Comparison of ENCODE assay signal across 18 mouse cellular contexts in genomic region chr8:90669396-90669795, GRCm38 (mm10).
DNase-seq lines count a peak whose midpoint lies in the region; ATAC-seq and TF ChIP-seq lines count a peak whose summit lies in the region.
"Had no signal": no experiment of that assay in that cellular context is flagged by ENCODE, and none has a peak within 500 bp of the region (broad histone marks: within the 10 kb centered on the region; RNA-seq: fewer than 3 reads in every experiment).

No protein-coding gene starts in this region.

- H3K4me1 ChIP-seq in neural tube, embryonic 11.5 days (ENCODE audit: control insufficient read depth, insufficient read depth, low read length) = no peaks in the 10 kb centered on the region
- no peaks in the 10 kb centered on the region for H3K4me1 ChIP-seq in heart, adult 2 months (ENCODE audit: control insufficient read depth, insufficient read depth, low read length)
- H3K4me1 ChIP-seq in stomach, postnatal 0 days (replicated peaks; ENCODE audit: control insufficient read depth, insufficient read depth) = no peaks in the 10 kb centered on the region

- TF ChIP-seq CTCF in brain, embryonic 14.5 days (IDR thresholded peaks at IDR 0.05; ENCODE audit: borderline replicate concordance, extremely low read depth, insufficient read depth, insufficient read length) = no peak
- TF ChIP-seq CTCF in heart, adult 2 months (IDR thresholded peaks at IDR 0.05) = no peak
- no peak for TF ChIP-seq CTCF in stomach, postnatal 0 days (IDR thresholded peaks at IDR 0.05; ENCODE audit: low read depth)

- WGBS in neural tube, embryonic 11.5 days = 17% methylated on average over 9 of the region's 9 CpGs
- 80% methylated on average over 9 of the region's 9 CpGs for WGBS in heart, adult 2 months
- 53% methylated on average over 9 of the region's 9 CpGs for WGBS in stomach, postnatal 0 days

- no peaks in the 10 kb centered on the region for H3K27me3 ChIP-seq in neural tube, embryonic 11.5 days (ENCODE audit: control insufficient read depth, insufficient read depth, low read length)
- no peaks in the 10 kb centered on the region for H3K27me3 ChIP-seq in heart, adult 2 months (ENCODE audit: control insufficient read depth, insufficient read depth, low read length)
- H3K27me3 ChIP-seq in stomach, postnatal 0 days (ENCODE audit: control insufficient read depth, insufficient read depth, low read length) = no peaks in the 10 kb centered on the region

- H3K79me2 ChIP-seq in heart, adult 2 months (replicated peaks; ENCODE audit: control insufficient read depth, insufficient read depth, low read length) = no peaks in the 10 kb centered on the region

- no peaks in the 10 kb centered on the region for H3K36me3 ChIP-seq in neural tube, embryonic 11.5 days (ENCODE audit: control insufficient read depth, insufficient read depth, low read length)
- H3K36me3 ChIP-seq in heart, adult 2 months (ENCODE audit: control insufficient read depth, insufficient read depth, low read length) = no peaks in the 10 kb centered on the region
- no peaks in the 10 kb centered on the region for H3K36me3 ChIP-seq in stomach, postnatal 0 days (ENCODE audit: control insufficient read depth, insufficient read depth, low read length)
- H3K36me3 ChIP-seq: G1E had no signal

- peaks cover 3% of the 10 kb centered on the region; the same call in 1 of the 2 replicates for H3K9me3 ChIP-seq in neural tube, embryonic 11.5 days (ENCODE audit: control insufficient read depth, low read length)
- H3K9me3 ChIP-seq in stomach, postnatal 0 days (ENCODE audit: control insufficient read depth, low read length) = no peaks in the 10 kb centered on the region

- H3K9ac ChIP-seq in neural tube, embryonic 11.5 days (ENCODE audit: low read length) = no peak overlapping the region
- no peak overlapping the region for H3K9ac ChIP-seq in heart, adult 2 months (ENCODE audit: low read depth, low read length)
- no peak overlapping the region for H3K9ac ChIP-seq in stomach, postnatal 0 days (ENCODE audit: low read length)

- peak; percentile 81 for ATAC-seq in neural tube, embryonic 11.5 days (ENCODE audit: insufficient read depth, low FRiP score, low TSS enrichment)
- no peak for ATAC-seq in stomach, postnatal 0 days (ENCODE audit: low FRiP score, low TSS enrichment)
- ATAC-seq: intestine, postnatal 0 days had no signal

- TF ChIP-seq EP300 in heart, adult 2 months (IDR thresholded peaks at IDR 0.05; ENCODE audit: insufficient read depth, low read depth, low read length) = no peak
- TF ChIP-seq EP300 in stomach, postnatal 0 days (optimal IDR thresholded peaks at IDR 0.05) = no peak

- DNase-seq in brain, embryonic 14.5 days (ENCODE audit: low read depth) = peak; percentile 61
- peak; percentile 66 for DNase-seq in embryo, embryonic 10.5 days (ENCODE audit: low spot score)
- DNase-seq in mesoderm, embryonic 11.5 days (ENCODE audit: low read depth, low spot score) = peak; percentile 67
- peak; percentile 45 for DNase-seq in neural tube, embryonic 11.5 days (ENCODE audit: low spot score)
- no peak for DNase-seq in heart, adult 2 months
- no peak for DNase-seq in lung, postnatal 14 days
- no peak for DNase-seq in stomach, postnatal 0 days (ENCODE audit: low spot score)
- no peak for DNase-seq in thymus, postnatal 10 days (ENCODE audit: low spot score in 2 of 2)
- DNase-seq: adrenal gland, postnatal 36 days; cerebellum, adult 9-10 months; gastrocnemius, adult 2 months; kidney, postnatal 14 days; lung, adult 18-20 months; right cerebral cortex, postnatal 25 days; thymus, postnatal 36 days had no signal

- no peak for TF ChIP-seq POLR2A in brain, embryonic 14.5 days (IDR thresholded peaks at IDR 0.05; ENCODE audit: borderline replicate concordance, extremely low read depth, insufficient read depth, insufficient read length, poor library complexity, severe bottlenecking)
- no peak for TF ChIP-seq POLR2A in heart, adult 2 months (IDR thresholded peaks at IDR 0.05; ENCODE audit: insufficient read depth, low read depth, low read length)

- no peak overlapping the region for H3K4me3 ChIP-seq in neural tube, embryonic 11.5 days (ENCODE audit: low read depth, low read length)
- no peak overlapping the region for H3K4me3 ChIP-seq in heart, adult 2 months
- no peak overlapping the region for H3K4me3 ChIP-seq in stomach, postnatal 0 days (ENCODE audit: low read depth, low read length)
- H3K4me3 ChIP-seq: gastrocnemius, adult 2 months had no signal

- peak overlapping the region; percentile 69; the same call in 1 of the 2 replicates for H3K27ac ChIP-seq in neural tube, embryonic 11.5 days (ENCODE audit: low read depth, low read length)
- no peak overlapping the region for H3K27ac ChIP-seq in heart, adult 2 months
- no peak overlapping the region for H3K27ac ChIP-seq in stomach, postnatal 0 days (replicated peaks)
- H3K27ac ChIP-seq: gastrocnemius, adult 2 months; macrophage had no signal

- intact Hi-C loops in heart, adult 2 months (cut with DNase I) = no loop called here

- no peak overlapping the region for H3K4me2 ChIP-seq in neural tube, embryonic 11.5 days (ENCODE audit: low read depth)
- H3K4me2 ChIP-seq in stomach, postnatal 0 days (replicated peaks; ENCODE audit: low read depth) = no peak overlapping the region

Comparison
In these comparisons a context has a peak if more than half of its experiments do, and no peak if none do; other contexts are left out.
1. DNase-seq: peak in brain, embryonic 14.5 days (single experiment), embryo, embryonic 10.5 days (single experiment), mesoderm, embryonic 11.5 days (single experiment) and neural tube, embryonic 11.5 days (single experiment); none in heart, adult 2 months (0 of 2), lung, postnatal 14 days (single experiment), stomach, postnatal 0 days (single experiment) and thymus, postnatal 10 days (0 of 2).